In genomic region chr15:68417142-68417541, GRCm38 (mm10) we compare ENCODE assay signal across 22 mouse cellular contexts.
A peak's percentile ranks its signal among the peaks of the same experiment; 100 is the strongest.
DNase-seq lines count a peak whose midpoint lies in the region; ATAC-seq and TF ChIP-seq lines count a peak whose summit lies in the region.
"Had no signal": no experiment of that assay in that cellular context is flagged by ENCODE, and none has a peak within 500 bp of the region (broad histone marks: within the 10 kb centered on the region; RNA-seq: fewer than 3 reads in every experiment).

No protein-coding gene starts in this region.

- 31% methylated on average over 1 of the region's 1 CpGs for WGBS in forebrain, embryonic 14.5 days
- WGBS in forebrain, embryonic 12.5 days: 12% methylated on average over 1 of the region's 1 CpGs
- WGBS in lung, embryonic 14.5 days: 10% methylated on average over 1 of the region's 1 CpGs

- H3K36me3 ChIP-seq in forebrain, embryonic 14.5 days (ENCODE audit: control insufficient read depth, insufficient read depth, low read length): no peaks in the 10 kb centered on the region
- no peaks in the 10 kb centered on the region for H3K36me3 ChIP-seq in forebrain, embryonic 12.5 days (replicated peaks)
- H3K36me3 ChIP-seq in lung, embryonic 14.5 days (ENCODE audit: insufficient read depth): no peaks in the 10 kb centered on the region
- H3K36me3 ChIP-seq: embryonic facial prominence, embryonic 15.5 days; forebrain, embryonic 10.5 days; heart, embryonic 10.5 days; heart, embryonic 15.5 days had no signal

- H3K4me1 ChIP-seq in forebrain, embryonic 14.5 days (ENCODE audit: control insufficient read depth, insufficient read depth, low read length): no peaks in the 10 kb centered on the region
- H3K4me1 ChIP-seq in forebrain, embryonic 12.5 days: peaks cover 7% of the 10 kb centered on the region; the same call in 1 of the 2 replicates
- H3K4me1 ChIP-seq in lung, embryonic 14.5 days (ENCODE audit: insufficient read depth): peaks cover 4% of the 10 kb centered on the region; the same call in 1 of the 2 replicates
- H3K4me1 ChIP-seq: embryonic facial prominence, embryonic 15.5 days had no signal

- ATAC-seq in forebrain, embryonic 14.5 days: no peak
- no peak for ATAC-seq in forebrain, embryonic 12.5 days (ENCODE audit: low FRiP score)
- ATAC-seq in lung, embryonic 14.5 days (ENCODE audit: insufficient read depth): no peak
- ATAC-seq: activated CD4-positive, CD25-positive, alpha-beta regulatory T cell, adult 4 months; intestine, embryonic 16.5 days; Patski had no signal

- H3K9ac ChIP-seq in forebrain, embryonic 14.5 days (ENCODE audit: low read length): no peak overlapping the region
- H3K9ac ChIP-seq in forebrain, embryonic 12.5 days: no peak overlapping the region
- no peak overlapping the region for H3K9ac ChIP-seq in lung, embryonic 14.5 days
- H3K9ac ChIP-seq: embryonic facial prominence, embryonic 15.5 days; heart, embryonic 15.5 days; hindbrain, embryonic 14.5 days had no signal

- H3K27me3 ChIP-seq in forebrain, embryonic 14.5 days (replicated peaks; ENCODE audit: control insufficient read depth, insufficient read depth, low read length): no peaks in the 10 kb centered on the region
- H3K27me3 ChIP-seq in forebrain, embryonic 12.5 days: no peaks in the 10 kb centered on the region
- H3K27me3 ChIP-seq in lung, embryonic 14.5 days (ENCODE audit: insufficient read depth, low read length): no peaks in the 10 kb centered on the region
- H3K27me3 ChIP-seq: embryonic facial prominence, embryonic 15.5 days had no signal

- no peaks in the 10 kb centered on the region for H3K9me3 ChIP-seq in forebrain, embryonic 14.5 days (replicated peaks; ENCODE audit: control insufficient read depth, low read length)
- no peaks in the 10 kb centered on the region for H3K9me3 ChIP-seq in forebrain, embryonic 12.5 days
- no peaks in the 10 kb centered on the region for H3K9me3 ChIP-seq in lung, embryonic 14.5 days (ENCODE audit: low read depth, low read length)
- H3K9me3 ChIP-seq: embryonic facial prominence, embryonic 15.5 days; forebrain, embryonic 10.5 days; heart, embryonic 10.5 days; heart, embryonic 15.5 days had no signal

- TF ChIP-seq CTCF in lung, embryonic 14.5 days (IDR thresholded peaks at IDR 0.05; ENCODE audit: low read depth): no peak

- no peak overlapping the region for H3K27ac ChIP-seq in forebrain, embryonic 14.5 days (ENCODE audit: low read depth, low read length)
- no peak overlapping the region for H3K27ac ChIP-seq in forebrain, embryonic 12.5 days
- H3K27ac ChIP-seq in lung, embryonic 14.5 days (ENCODE audit: low read depth): no peak overlapping the region
- H3K27ac ChIP-seq: embryonic facial prominence, embryonic 15.5 days; forebrain, embryonic 10.5 days; heart, embryonic 10.5 days; heart, embryonic 15.5 days; hindbrain, embryonic 14.5 days had no signal

- no peak overlapping the region for H3K4me2 ChIP-seq in forebrain, embryonic 14.5 days (ENCODE audit: low read length)
- no peak overlapping the region for H3K4me2 ChIP-seq in forebrain, embryonic 12.5 days
- H3K4me2 ChIP-seq in lung, embryonic 14.5 days: no peak overlapping the region
- H3K4me2 ChIP-seq: embryonic facial prominence, embryonic 15.5 days; heart, embryonic 15.5 days; hindbrain, embryonic 14.5 days had no signal

- no peak overlapping the region for H3K4me3 ChIP-seq in forebrain, embryonic 14.5 days (ENCODE audit: low read depth, low read length)
- no peak overlapping the region for H3K4me3 ChIP-seq in forebrain, embryonic 12.5 days (replicated peaks)
- no peak overlapping the region for H3K4me3 ChIP-seq in lung, embryonic 14.5 days (ENCODE audit: low read depth, low read length)
- H3K4me3 ChIP-seq: embryonic facial prominence, embryonic 15.5 days; erythroblast, embryonic 14.5 days; forebrain, embryonic 10.5 days; heart, embryonic 10.5 days; heart, embryonic 15.5 days had no signal

- peak; percentile 24 for DNase-seq in forebrain, embryonic 14.5 days (ENCODE audit: low spot score)
- peak; percentile 5 for DNase-seq in lung, embryonic 14.5 days
- no peak for DNase-seq in lung, postnatal 36 days
- DNase-seq in embryo, embryonic 10.5 days (ENCODE audit: low spot score): peak; percentile 34
- DNase-seq in right cerebral cortex, postnatal 36 days (ENCODE audit: low spot score in 2 of 2): no peak
- DNase-seq: adrenal gland, postnatal 14 days; cerebellum, adult 18-20 months; cerebellum, adult 9-11 months; cerebellum, postnatal 36 days; gastrocnemius, postnatal 36 days; heart, adult 18-20 months; heart, postnatal 14 days had no signal

Comparison
In these comparisons a context has a peak if more than half of its experiments do, and no peak if none do; other contexts are left out.
1. DNase-seq: peak in forebrain, embryonic 14.5 days (single experiment), lung, embryonic 14.5 days (single experiment) and embryo, embryonic 10.5 days (single experiment); none in lung, postnatal 36 days (single experiment) and right cerebral cortex, postnatal 36 days (0 of 2).